Mouse (Mus musculus): ENCODE results near the gene Sgca. TPM values are rescaled to one million over a fixed set of nuclear protein-coding genes. Genes with fewer than 3 reads are reported as not detected.
A peak's percentile ranks its signal among the peaks of the same experiment; 100 is the strongest.

Sgca gene
- polyA plus RNA-seq, 1 experiment: 303 TPM

GRCm38 (mm10) chr11:94992754-94993606 is 16.9 kb upstream of the Sgca start:
- Histone ChIP-seq H3K4me2 (ENCODE audit: low read depth) (peak overlapping the region; percentile 99), H3K36me3 (ENCODE audit: control insufficient read depth, insufficient read depth) (peaks cover 15% of the 10 kb centered on the region), H3K79me2 (ENCODE audit: control insufficient read depth, insufficient read depth) (peaks cover 44% of the 10 kb centered on the region), H3K27me3 (ENCODE audit: control insufficient read depth, insufficient read depth, insufficient read length) (no peaks in the 10 kb centered on the region), H3K4me3 (peak overlapping the region; percentile 46), H3ac (ENCODE audit: control insufficient read depth, insufficient read length) (peak overlapping the region; percentile 68)
- peak; percentile 54 for TF ChIP-seq POLR2AphosphoS2 (IDR thresholded peaks at IDR 0.05; ENCODE audit: insufficient read length, low read depth)
- TF ChIP-seq TCF12 (IDR thresholded peaks at IDR 0.05; ENCODE audit: insufficient read depth, poor library complexity, severe bottlenecking): no peak
- no peak for TF ChIP-seq CEBPB (IDR thresholded peaks at IDR 0.05; ENCODE audit: insufficient read depth, poor library complexity, severe bottlenecking)
- TF ChIP-seq SRF (IDR thresholded peaks at IDR 0.05; ENCODE audit: control insufficient read depth, insufficient read length, low read depth): no peak
- no peak for TF ChIP-seq E2F4 (IDR thresholded peaks at IDR 0.05; ENCODE audit: insufficient read depth)
- peak; percentile 2 for TF ChIP-seq USF1 (IDR thresholded peaks at IDR 0.05; ENCODE audit: low read depth)
- peak in 1 of 3 experiments; percentile 32 for TF ChIP-seq MYOD1 (IDR thresholded peaks at IDR 0.05; ENCODE audit: control insufficient read depth in 1 of 3, insufficient read length in 2 of 3, low read depth in 2 of 3)
- TF ChIP-seq REST (IDR thresholded peaks at IDR 0.05; ENCODE audit: insufficient read depth, insufficient read length): no peak
- peak; percentile 35 for TF ChIP-seq POLR2A (IDR thresholded peaks at IDR 0.05; ENCODE audit: insufficient read length, low read depth)
- no peak for TF ChIP-seq TCF3 (IDR thresholded peaks at IDR 0.05; ENCODE audit: insufficient read length, low read depth)
- peak in 1 of 3 experiments; percentile 46 for TF ChIP-seq MYOG (IDR thresholded peaks at IDR 0.05; ENCODE audit: control insufficient read depth in 1 of 3, insufficient read depth in 1 of 3, insufficient read length in 2 of 3, low read depth in 2 of 3)
- peak; percentile 48 for TF ChIP-seq MAX (IDR thresholded peaks at IDR 0.05; ENCODE audit: low read depth)

DNA sequence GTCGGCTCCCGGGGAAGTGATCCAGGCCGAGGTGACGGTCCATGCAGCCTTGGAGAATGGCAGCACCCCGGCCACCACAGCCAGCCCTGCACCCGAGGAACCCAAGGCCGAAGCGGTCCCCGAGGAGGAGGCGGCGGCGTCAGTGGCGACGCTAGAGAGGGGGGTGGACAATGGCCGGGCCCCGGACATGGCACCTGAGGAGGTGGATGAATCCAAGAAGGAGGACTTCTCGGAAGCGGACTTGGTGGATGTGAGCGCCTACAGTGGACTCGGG is 16.3 kb upstream of the Sgca start:
- TF ChIP-seq CEBPB (IDR thresholded peaks at IDR 0.05; ENCODE audit: insufficient read depth, poor library complexity, severe bottlenecking): no peak
- TF ChIP-seq E2F4 (IDR thresholded peaks at IDR 0.05; ENCODE audit: insufficient read depth): no peak
- TF ChIP-seq REST (IDR thresholded peaks at IDR 0.05; ENCODE audit: insufficient read depth, insufficient read length): no peak
- TF ChIP-seq SRF (IDR thresholded peaks at IDR 0.05; ENCODE audit: control insufficient read depth, insufficient read length, low read depth): no peak
- peak; percentile 37 for TF ChIP-seq POLR2AphosphoS2 (IDR thresholded peaks at IDR 0.05; ENCODE audit: insufficient read length, low read depth)
- no peak for TF ChIP-seq MYOG (IDR thresholded peaks at IDR 0.05; ENCODE audit: control insufficient read depth in 1 of 3, insufficient read depth in 1 of 3, insufficient read length in 2 of 3, low read depth in 2 of 3)
- Histone ChIP-seq H3K4me3 (peak overlapping the region; percentile 46), H3K4me2 (ENCODE audit: low read depth) (peak overlapping the region; percentile 99), H3K36me3 (ENCODE audit: control insufficient read depth, insufficient read depth) (peaks cover 15% of the 10 kb centered on the region), H3ac (ENCODE audit: control insufficient read depth, insufficient read length) (peak overlapping the region; percentile 68), H3K79me2 (ENCODE audit: control insufficient read depth, insufficient read depth) (peaks cover 44% of the 10 kb centered on the region), H3K27me3 (ENCODE audit: control insufficient read depth, insufficient read depth, insufficient read length) (no peaks in the 10 kb centered on the region)

GRCm38 (mm10) chr11:94991641-94992479 is 15.7 kb upstream of the Sgca start:
- TF ChIP-seq POLR2A (IDR thresholded peaks at IDR 0.05; ENCODE audit: insufficient read length, low read depth) (no peak), SRF (IDR thresholded peaks at IDR 0.05; ENCODE audit: control insufficient read depth, insufficient read length, low read depth) (no peak), REST (IDR thresholded peaks at IDR 0.05; ENCODE audit: insufficient read depth, insufficient read length) (no peak), MYOG (IDR thresholded peaks at IDR 0.05; ENCODE audit: control insufficient read depth in 1 of 3, insufficient read depth in 1 of 3, insufficient read length in 2 of 3, low read depth in 2 of 3) (peak in 1 of 3 experiments; percentile 36), TCF12 (IDR thresholded peaks at IDR 0.05; ENCODE audit: insufficient read depth, poor library complexity, severe bottlenecking) (no peak), MYOD1 (IDR thresholded peaks at IDR 0.05; ENCODE audit: control insufficient read depth in 1 of 3, insufficient read length in 2 of 3, low read depth in 2 of 3) (peak in 1 of 3 experiments; percentile 6), MAX (IDR thresholded peaks at IDR 0.05; ENCODE audit: low read depth) (no peak), POLR2AphosphoS2 (IDR thresholded peaks at IDR 0.05; ENCODE audit: insufficient read length, low read depth) (peak; percentile 72), TCF3 (IDR thresholded peaks at IDR 0.05; ENCODE audit: insufficient read length, low read depth) (no peak), CEBPB (IDR thresholded peaks at IDR 0.05; ENCODE audit: insufficient read depth, poor library complexity, severe bottlenecking) (no peak), E2F4 (IDR thresholded peaks at IDR 0.05; ENCODE audit: insufficient read depth) (no peak), USF1 (IDR thresholded peaks at IDR 0.05; ENCODE audit: low read depth) (no peak)
- H3K27me3 ChIP-seq (ENCODE audit: control insufficient read depth, insufficient read depth, insufficient read length): no peaks in the 10 kb centered on the region
- H3K79me2 ChIP-seq (ENCODE audit: control insufficient read depth, insufficient read depth): peaks cover 44% of the 10 kb centered on the region
- peak overlapping the region; percentile 68 for H3ac ChIP-seq (ENCODE audit: control insufficient read depth, insufficient read length)
- peak overlapping the region; percentile 99 for H3K4me2 ChIP-seq (ENCODE audit: low read depth)
- peaks cover 11% of the 10 kb centered on the region for H3K36me3 ChIP-seq (ENCODE audit: control insufficient read depth, insufficient read depth)
- peak overlapping the region; percentile 46 for H3K4me3 ChIP-seq

DNA sequence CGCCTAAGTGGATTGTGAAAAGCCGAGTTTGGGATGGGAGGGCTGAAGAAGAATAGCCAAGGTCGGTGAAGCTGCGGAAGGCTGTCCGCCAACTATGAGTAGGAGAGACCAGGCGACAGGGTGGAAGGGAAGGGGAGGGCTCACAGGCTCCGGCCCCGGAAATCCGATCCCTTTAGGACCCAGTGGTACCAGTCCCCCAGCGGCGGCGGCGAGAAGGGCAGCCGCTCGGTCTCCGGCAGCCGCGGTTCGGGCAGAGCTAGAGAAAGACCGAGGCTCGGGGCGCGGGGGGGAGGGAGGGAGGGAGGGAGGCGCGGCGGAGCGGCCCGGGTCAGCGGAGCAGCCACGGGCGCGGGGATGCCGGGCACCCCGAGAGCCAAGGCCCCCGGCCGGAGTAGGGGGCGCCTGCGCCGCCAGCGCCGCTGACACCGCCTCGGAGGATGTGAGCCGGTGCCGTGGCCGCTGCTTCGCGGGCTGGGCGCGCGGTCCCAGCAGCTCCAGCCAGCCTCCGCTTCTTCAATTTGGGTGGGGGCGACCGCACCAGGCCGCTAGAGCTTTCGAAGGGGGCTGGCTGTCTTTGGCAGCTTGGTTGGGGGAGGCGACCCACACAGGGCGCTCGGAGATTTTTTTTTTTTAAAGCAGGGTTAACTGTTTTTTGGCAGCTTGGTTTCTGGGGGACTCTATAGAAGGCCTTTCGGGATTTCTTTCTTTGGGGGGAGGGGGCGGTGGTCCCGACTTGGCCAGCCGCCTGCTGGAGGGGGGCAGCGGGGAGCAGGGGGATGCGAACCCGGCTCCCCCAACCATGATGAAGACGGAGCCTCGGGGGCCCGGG is 14.8 kb upstream of the Sgca start, which contains the start of gene Ppp1r9b:
Gene Ppp1r9b, plus strand, starts transcription at position 287 of the 829 bp plus-strand sequence.
- Histone ChIP-seq H3K4me3 (peak within 1 kb of the TSS; percentile 46), H3K79me2 (ENCODE audit: control insufficient read depth, insufficient read depth) (peaks cover 41% of the 10 kb centered on the region), H3ac (ENCODE audit: control insufficient read depth, insufficient read length) (peak within 1 kb of the TSS; percentile 68), H3K4me2 (ENCODE audit: low read depth) (peak within 1 kb of the TSS; percentile 99), H3K36me3 (ENCODE audit: control insufficient read depth, insufficient read depth) (peaks cover 5% of the 10 kb centered on the region), H3K27me3 (ENCODE audit: control insufficient read depth, insufficient read depth, insufficient read length) (no peaks in the 10 kb centered on the region)
- no peak for TF ChIP-seq CEBPB (IDR thresholded peaks at IDR 0.05; ENCODE audit: insufficient read depth, poor library complexity, severe bottlenecking)
- peak in 1 of 3 experiments; percentile 20 for TF ChIP-seq MYOG (IDR thresholded peaks at IDR 0.05; ENCODE audit: control insufficient read depth in 1 of 3, insufficient read depth in 1 of 3, insufficient read length in 2 of 3, low read depth in 2 of 3)
- no peak for TF ChIP-seq TCF3 (IDR thresholded peaks at IDR 0.05; ENCODE audit: insufficient read length, low read depth)
- no peak for TF ChIP-seq E2F4 (IDR thresholded peaks at IDR 0.05; ENCODE audit: insufficient read depth)
- TF ChIP-seq POLR2A (IDR thresholded peaks at IDR 0.05; ENCODE audit: insufficient read length, low read depth): peak; percentile 68
- no peak for TF ChIP-seq SRF (IDR thresholded peaks at IDR 0.05; ENCODE audit: control insufficient read depth, insufficient read length, low read depth)
- peak; percentile 89 for TF ChIP-seq POLR2AphosphoS2 (IDR thresholded peaks at IDR 0.05; ENCODE audit: insufficient read length, low read depth)

All from myocyte (in vitro differentiated cells).